Mouse (Mus musculus) lung, adult 2 months (tissue): Measurements from ENCODE around the gene Mef2d.

Experiments
- CTCF ChIP-seq: fragments of 200-500 bp; IDR thresholded peaks from 2 replicates; pipeline ENCODE4 v1.5.1; 2011; ENCODE audit warnings: mild to moderate bottlenecking, low read length, control low read depth; ENCODE audit not compliant: insufficient read depth
- POLR2A ChIP-seq: fragments of 200-500 bp; IDR thresholded peaks from 2 replicates; pipeline ENCODE4 v1.6.1; 2011; ENCODE audit warnings: low read depth, mild to moderate bottlenecking, control low read depth, low read length, borderline replicate concordance; ENCODE audit errors: extremely low read depth

DNA sequence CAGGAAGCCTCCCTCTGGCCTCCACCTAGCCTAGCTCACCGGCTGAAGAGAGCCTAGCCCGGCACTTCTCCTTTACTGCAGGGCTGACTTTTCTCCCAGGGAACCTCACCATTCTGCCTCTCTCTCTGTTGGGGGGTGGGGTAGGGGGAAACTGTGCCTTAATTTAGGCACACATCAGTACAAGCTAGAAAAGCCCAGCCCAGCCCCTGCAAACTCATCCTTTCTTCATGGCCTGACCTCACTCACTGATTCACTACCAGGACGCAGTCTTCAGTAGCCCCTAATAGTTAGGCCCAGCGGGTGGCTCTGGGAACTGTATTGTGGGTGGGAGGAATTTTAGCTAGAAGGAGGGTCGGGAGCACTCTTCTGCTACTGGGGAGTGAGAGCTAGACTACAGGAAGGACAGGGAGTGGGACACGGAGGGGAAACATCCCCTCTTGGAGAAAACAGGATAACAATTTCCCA, 7.4 kb downstream of the Mef2d start:
- no peak for TF ChIP-seq POLR2A
- TF ChIP-seq CTCF, result no peak
